Mouse (Mus musculus) kidney, adult 2 months (tissue): ENCODE measurements at regions not wholly inside any gene's neighbourhood (a gene's known extent, or its start where the extent isn't known, plus 50 kb on each side); places are given as distances from the start of the nearest gene placed in this dataset.

Experiments used
- CTCF ChIP-seq: fragments of 200-500 bp; conservative IDR thresholded peaks from 2 replicates; pipeline ENCODE4 v1.5.1; 2011; ENCODE audit warnings: low read depth, mild to moderate bottlenecking, control low read depth, low read length, moderate library complexity, mixed read lengths; ENCODE audit not compliant: insufficient read depth, insufficient read length
- POLR2A ChIP-seq: fragments of 200-500 bp; IDR thresholded peaks from one replicate; pipeline ENCODE4 v1.6.1; 2011; ENCODE audit warnings: low read depth, low read length, control low read depth

DNA sequence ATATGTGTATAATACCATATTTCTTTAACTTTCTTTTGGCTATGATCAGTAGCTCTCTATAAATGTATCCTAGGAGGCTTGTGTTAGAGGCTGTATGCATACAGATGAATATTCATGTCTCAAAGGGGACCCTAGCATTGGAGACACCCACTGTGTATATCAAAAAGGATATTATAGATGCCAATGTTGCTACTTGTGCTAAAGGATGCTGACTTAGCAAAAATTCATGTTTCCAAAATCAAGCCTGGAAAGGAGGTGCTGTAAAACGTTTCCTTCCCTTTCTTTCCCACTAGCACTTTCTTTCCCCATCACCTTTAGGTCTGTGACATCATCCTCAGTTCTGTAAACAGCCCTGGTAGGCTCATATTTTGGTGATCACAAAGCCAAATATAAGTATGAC is 519.4 kb downstream of the Rnf144a start:
- TF ChIP-seq CTCF: no peak
- no peak for TF ChIP-seq POLR2A
